Mouse (Mus musculus) bone marrow, adult 2 months (tissue): ENCODE measurements around the gene Kyat3.

ENCODE experiments used
- CTCF ChIP-seq: fragments of 200-500 bp; IDR thresholded peaks from 2 replicates; pipeline ENCODE4 v1.5.1; 2011; ENCODE audit warnings: low read length, control low read depth; ENCODE audit not compliant: control insufficient read depth, insufficient read depth
- POLR2A ChIP-seq: fragments of 200-500 bp; IDR thresholded peaks from 2 replicates; pipeline ENCODE4 v1.6.1; 2011; ENCODE audit warnings: low read depth, mild to moderate bottlenecking, control low read depth, low read length, borderline replicate concordance; ENCODE audit not compliant: control insufficient read depth

- no peak for TF ChIP-seq POLR2A
- no peak for TF ChIP-seq CTCF
These were observed 44.2 kb downstream of the Kyat3 start for GRCm38 (mm10) chr3:142745076-142745475.
